Mouse (Mus musculus) CD4-positive, CD25-positive, alpha-beta regulatory T cell, adult 2 months (primary cell): Measurements from ENCODE around the gene Chia1.
"Not testable (repeated sequence)": the region's sequence is repeated elsewhere in the genome, so short reads cannot be mapped to it uniquely, and the experiment has no call there.

Source experiments
- DNase-seq: peaks from one replicate; pipeline ENCODE4 v3.0.0-alpha.2; 2012; ENCODE audit warnings: low read depth, low spot score

Gene Chia1

DNA sequence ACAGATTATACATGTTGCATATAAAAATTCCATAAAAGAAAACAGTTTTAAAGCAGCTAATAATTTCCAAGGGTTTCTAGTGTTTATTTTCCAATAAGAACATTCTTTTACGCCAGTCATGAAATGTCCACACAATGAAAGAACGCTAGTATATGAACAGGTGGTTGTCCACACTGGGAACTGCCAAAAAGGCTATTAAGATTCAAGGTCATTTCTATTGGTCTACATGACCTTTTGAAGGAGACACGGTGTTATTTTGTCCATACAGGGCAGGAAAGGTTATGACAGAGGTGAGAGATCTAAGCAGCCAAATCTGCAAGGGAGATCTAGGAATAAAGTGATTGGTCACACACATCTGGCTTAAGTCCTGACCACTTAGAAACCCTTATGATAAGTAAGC, at the start of gene Chia1:
Chia1 (plus strand) TSS at position 301 of the 400 bp plus-strand sequence.
- no peak for DNase-seq

DNA sequence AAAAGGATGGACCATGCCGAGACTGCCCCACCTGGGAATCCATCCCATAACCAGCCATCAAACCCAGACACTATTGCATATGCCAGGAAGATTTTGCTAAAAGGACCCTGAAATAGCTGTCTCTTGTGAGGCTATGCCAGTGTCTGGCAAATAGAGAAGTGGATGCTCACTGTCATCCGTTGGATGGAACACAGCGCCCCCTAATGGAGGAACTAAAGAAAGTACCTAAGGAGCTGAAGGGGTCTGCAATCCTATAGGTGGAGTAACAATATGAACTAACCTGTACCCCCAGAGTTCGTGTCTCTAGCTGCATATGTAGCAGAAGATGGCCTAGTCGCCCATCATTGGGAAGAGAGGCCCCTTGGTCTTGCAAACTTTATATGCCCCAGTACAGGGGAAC, 45.3 kb upstream of the Chia1 start:
- peak; percentile 73 for DNase-seq

DNA sequence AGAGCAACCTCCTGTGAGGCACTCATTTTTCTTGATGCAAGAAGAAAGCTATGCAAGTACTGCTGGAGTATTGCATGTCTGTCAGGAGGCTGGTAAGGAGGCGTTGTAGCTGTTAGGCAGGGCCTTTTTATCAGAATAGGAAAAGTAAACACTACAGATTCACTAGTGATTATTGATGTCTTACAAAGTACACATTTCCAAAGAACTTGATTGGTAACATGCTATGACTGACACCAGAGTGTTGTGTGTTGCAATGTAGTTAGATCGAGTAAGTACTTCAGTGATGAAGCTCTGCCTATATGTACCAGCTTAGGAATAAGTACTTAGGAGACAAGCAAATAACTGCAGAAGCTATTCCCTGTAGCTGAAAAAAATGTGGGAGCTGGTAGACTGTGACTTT, 42.0 kb upstream of the Chia1 start:
- no peak for DNase-seq

DNA sequence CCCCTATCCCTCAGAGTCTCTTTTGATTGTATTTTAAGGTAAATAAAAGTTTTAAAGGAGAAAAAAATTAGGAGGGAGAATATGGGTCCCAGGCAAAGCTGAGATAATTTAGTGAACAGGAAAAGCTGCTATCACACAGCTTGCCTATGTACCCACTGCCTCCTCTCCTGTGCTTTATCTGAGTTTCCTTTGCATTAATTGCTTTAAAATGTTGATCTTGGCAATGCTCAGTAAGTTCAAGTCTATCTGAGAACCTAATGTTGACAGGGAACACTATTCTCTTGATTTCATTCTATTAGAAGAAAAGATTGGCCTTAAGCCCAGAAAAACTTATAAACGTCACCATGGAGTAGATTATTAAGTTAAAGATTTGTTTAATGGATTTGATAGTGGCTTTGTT, 38.2 kb upstream of the Chia1 start:
- DNase-seq = no peak

DNA sequence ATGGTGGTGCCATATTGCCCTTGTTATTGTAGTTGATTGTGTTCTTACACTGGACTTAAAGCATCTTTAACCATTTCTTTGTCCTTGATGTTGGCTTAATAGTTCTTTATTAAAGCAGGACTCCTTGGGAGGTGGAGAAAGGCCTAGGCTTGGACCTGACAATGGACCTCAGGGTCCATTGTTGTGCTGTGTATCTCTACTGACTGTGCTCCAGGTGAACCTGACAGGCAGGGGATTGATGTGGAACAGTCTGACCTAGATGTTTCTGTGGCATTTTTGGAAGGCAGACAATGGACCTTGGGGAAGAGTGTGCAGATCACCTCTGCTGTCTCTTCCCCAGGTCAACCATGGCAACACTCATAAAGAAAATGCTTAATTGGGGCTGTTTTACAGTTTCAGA, 14.0 kb downstream of the Chia1 start:
- DNase-seq = no peak

DNA sequence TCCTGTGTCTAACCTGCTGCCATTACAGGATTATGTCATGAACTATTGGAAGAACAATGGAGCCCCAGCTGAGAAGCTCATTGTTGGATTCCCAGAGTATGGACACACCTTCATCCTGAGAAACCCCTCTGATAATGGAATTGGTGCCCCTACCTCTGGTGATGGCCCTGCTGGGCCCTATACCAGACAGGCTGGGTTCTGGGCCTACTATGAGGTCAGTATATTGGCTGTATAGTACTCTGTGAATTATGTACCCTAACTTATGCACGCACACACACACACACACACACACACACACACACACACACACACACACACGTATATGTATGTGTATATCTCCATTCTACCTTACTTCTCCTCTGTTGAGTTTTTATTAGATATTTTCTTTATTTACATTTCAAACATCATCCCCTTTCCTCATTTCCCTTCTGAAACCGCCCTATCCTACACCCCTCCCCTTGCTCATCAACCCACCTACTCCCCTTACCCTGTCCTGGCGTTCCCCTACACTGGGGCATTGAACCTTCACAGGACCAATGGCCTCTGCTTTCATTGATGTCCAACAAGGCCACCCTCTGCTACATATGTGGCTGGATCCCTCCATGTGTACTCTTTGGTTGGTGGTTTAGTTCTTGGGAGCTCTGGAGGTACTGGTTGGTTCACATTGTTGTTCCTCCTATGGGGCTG, 15.9 kb downstream of the Chia1 start:
- DNase-seq = no peak

DNA sequence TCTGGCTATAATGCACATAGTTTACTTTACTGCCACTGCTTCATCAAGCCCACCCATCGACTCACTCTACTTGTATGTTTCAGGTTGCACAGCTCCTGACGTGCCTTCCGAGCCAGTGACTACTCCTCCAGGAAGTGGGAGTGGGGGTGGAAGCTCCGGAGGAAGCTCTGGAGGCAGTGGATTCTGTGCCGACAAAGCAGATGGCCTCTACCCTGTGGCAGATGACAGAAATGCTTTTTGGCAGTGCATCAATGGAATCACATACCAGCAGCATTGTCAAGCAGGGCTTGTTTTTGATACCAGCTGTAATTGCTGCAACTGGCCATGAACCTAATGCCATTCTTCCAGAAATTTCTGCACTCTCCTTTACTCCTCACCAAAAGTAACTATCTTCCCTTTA, 18.7 kb downstream of the Chia1 start:
- DNase-seq = no peak

DNA sequence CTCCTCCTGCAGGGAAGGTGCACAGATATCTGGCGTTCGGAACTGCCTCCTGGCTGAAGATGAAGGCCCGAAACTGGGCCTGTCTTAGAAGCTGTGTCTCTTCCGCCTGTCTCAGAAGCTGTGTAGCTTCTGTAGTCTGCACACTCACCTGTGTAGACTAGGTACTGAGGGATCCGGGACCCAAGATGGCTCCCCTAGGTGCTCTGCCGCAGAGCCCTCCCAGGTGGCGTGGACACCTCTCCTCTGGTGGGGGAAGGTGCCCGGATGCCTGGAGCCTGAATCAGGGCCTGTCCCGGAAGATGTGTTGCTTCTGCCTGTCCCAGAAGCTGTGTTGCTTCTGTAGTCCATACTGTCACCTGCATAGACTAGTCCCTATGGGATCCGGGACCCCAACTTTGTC, 31.1 kb downstream of the Chia1 start:
- DNase-seq = no peak

DNA sequence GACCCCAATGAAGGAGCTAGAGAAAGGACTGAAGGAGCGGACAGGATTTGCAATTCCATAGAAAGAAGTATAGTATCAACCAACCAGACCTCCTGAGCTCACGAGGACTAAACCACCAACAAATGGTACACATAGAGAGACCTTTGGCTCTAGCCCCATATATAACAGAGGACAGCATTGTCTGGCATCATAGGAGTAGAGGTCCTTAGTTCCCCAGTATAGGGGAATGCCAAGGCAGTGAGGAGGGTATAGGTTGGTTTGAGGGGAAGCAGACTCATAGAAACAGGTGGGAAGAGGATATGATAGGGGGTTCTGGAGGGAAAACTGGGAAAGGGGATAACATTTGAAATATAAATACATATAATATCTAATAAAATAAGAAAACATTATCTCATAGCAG, 41.4 kb downstream of the Chia1 start:
- no peak for DNase-seq

DNA sequence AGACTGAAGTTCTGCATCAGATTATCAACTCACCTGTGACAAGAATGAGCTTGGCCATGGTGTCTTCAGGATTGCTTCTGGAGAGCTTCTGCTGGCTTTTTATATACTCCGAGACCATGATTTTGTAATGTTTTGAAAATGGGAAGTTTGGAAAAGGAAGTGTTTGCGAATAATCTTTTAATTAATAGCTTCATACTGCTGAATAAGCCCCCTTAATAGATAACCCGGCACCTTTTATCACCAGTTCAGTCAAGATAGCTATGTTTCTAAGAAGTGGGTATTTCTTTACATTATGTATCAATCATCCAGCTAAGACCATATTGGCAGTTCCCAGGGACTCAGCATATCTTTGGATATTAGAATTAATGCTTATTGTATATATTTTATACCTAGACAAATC, 54.4 kb downstream of the Chia1 start, which contains the start of gene Chil3:
Chil3 (minus strand) TSS at position 101 of the 400 bp plus-strand sequence.
- DNase-seq = no peak

DNA sequence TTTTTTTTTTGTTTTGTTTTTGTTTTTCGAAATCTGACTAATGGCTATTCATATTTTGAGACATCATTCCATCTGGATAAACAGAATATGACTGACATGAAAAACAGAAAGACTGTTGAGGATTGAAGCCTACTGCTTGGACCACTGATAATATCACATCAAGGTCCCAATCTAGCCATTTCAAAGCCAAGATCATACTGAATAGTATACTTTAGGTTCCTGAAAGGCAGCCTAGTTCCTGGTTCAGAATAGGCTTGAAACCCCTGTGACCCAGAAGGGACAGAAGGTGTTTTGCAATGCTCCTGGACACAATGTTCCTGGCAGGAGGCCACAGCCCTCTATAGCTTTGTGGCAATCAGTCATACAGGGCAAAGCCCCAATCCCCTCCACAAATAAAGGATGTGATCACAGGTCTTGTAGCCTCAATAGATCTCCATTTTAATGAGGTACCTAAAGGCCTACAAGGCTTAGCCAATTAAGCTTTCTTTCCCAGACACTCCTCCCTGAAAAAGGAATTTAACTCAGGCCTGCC, 57.6 kb downstream of the Chia1 start:
- DNase-seq = no peak

DNA sequence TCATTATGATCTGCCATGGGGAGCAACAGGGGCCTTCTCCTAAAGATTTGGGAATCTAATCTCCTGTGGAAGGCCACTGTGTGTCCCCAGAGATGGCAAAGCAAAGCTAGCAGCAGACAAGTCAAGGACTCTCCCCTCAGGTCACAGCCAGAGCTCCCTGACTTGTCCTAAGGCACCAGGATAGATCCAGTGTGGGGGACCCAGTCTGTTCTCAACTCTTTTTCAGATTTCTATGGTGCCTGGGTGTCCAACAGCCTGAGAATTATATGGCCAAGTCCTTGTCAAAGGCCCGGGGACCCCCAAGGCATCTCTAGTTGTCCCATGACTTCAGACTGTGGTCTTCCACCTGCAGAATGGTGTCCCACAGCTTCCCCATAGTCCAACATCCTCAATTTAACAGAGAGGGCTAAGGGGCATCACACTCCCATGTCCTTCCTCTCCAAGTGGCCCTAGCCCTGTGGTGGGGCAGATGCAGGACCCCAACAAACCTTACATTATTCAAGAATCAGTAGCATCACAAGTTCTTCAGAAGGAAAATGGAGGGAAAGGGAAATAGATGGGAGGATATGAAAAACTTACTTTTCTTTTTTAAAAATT, 58.2 kb downstream of the Chia1 start:
- DNase-seq = no peak

DNA sequence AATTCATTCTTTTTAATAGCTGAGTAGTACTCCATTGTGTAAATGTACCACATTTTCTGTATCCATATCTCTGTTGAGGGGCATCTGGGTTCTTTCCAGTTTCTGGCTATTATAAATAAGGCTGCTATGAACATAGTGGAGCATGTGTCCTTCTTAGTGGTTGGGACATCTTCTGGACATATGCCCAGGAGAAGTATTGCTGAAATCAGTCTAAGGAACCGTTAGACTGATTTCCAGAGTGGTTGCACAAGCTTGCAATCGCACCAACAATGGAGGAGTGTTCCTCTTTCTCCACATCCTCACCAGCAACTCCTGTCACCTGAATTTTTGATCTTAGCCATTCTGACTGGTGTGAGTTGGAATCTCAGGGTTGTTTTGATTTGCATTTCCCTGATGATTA, 59.5 kb downstream of the Chia1 start:
- DNase-seq = not testable (repeated sequence)

DNA sequence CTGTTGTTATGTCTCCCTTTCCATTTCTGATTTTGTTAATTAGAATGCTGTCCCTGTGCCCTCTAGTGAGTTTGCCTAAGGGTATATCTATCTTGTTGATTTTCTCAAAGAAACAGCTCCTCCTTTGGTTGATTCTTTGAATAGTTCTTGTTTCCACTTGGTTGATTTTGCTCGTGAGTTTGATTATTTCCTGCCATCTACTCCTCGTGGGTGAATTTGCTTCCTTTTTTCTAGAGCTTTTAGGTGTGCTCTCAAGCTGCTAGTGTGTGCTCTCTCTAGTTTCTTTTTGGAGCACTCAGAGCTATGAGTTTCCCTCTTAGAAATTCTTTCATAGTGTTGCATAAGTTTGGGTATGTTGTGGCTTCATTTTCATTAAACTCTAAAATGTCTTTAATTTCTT, 61.9 kb downstream of the Chia1 start:
- DNase-seq = not testable (repeated sequence)

DNA sequence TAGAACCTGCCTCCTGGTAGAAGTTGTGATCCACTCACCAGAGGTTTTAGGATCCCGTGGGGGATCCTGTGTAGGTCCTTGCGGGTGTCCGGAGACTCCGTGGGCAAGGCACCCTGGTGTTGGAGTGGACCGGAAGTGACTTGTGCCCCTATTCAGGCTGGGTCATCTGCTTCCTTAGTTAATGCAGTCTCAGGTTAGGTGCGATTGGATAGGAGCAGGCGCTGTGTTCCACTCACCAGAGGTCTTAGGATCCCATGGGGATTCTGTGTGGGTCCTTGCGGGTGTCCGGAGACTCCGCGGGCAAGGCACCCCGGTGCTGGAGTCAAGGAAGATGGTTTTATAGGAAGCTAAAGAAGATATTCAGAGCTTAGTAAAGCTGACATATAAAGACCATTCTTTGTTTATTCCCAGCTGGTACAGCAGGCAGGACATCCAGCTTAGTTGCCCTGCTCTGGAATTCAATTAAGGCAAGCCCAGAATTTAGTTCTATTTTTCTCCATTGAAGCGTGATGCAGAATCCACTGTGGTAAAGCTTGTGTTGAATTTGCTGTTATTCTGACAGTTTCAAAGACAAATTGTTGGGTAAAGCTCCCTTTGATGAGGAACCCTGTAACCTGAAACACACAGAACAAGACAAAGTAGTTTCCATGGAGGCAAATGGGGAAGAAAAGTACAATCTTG, 64.6 kb downstream of the Chia1 start:
- no peak for DNase-seq
